Mouse (Mus musculus) MEL (cell line): ENCODE measurements around the gene Gk2.

Source experiments
- CTCF ChIP-seq, 3 experiments: IDR thresholded peaks in 2 of 3; conservative IDR thresholded peaks in 1 of 3; 2 replicates each; pipeline ENCODE4 v1.5.1; 2011 to 2012; ENCODE audit warnings: low read length in 3 of 3, low read depth in 2 of 3, mild to moderate bottlenecking in 2 of 3, improper control_type of control experiment in 1 of 3, inconsistent platforms in 1 of 3, mixed read lengths in 1 of 3, moderate library complexity in 1 of 3; ENCODE audit not compliant: control insufficient read depth in 1 of 3, insufficient read depth in 1 of 3, poor library complexity in 1 of 3, severe bottlenecking in 1 of 3
- EP300 ChIP-seq, 2 experiments: IDR thresholded peaks; 2 replicates each; pipeline ENCODE4 v1.6.1; 2011; ENCODE audit warnings: improper control_type of control experiment in 2 of 2, low read length in 2 of 2, low read depth in 1 of 2, mild to moderate bottlenecking in 1 of 2
- ETS1 ChIP-seq: IDR thresholded peaks from 2 replicates; pipeline ENCODE4 v1.6.1; 2012; ENCODE audit warnings: low read depth, mild to moderate bottlenecking, inconsistent platforms, low read length, improper control_type of control experiment, moderate library complexity
- GATA1 ChIP-seq: IDR thresholded peaks from 2 replicates; pipeline ENCODE4 v1.6.1; 2011; ENCODE audit warnings: low read depth, low read length, improper control_type of control experiment
- HCFC1 ChIP-seq: IDR thresholded peaks from 2 replicates; pipeline ENCODE4 v1.6.1; 2012; ENCODE audit warnings: low read depth, mild to moderate bottlenecking, inconsistent platforms, low read length, improper control_type of control experiment, moderate library complexity
- MYC ChIP-seq: IDR thresholded peaks from 2 replicates; pipeline ENCODE4 v1.6.1; 2011; ENCODE audit warnings: low read depth, mild to moderate bottlenecking, low read length, improper control_type of control experiment, moderate library complexity
- POLR2A ChIP-seq, 2 experiments: IDR thresholded peaks; 2 replicates each; pipeline ENCODE4 v1.6.1; 2011 to 2012; ENCODE audit warnings: low read length in 2 of 2, mild to moderate bottlenecking in 2 of 2, control low read depth in 1 of 2, improper control_type of control experiment in 1 of 2, low read depth in 1 of 2, moderate library complexity in 1 of 2; ENCODE audit not compliant: control insufficient read depth in 1 of 2, insufficient read depth in 1 of 2, poor library complexity in 1 of 2
- RAD21 ChIP-seq: IDR thresholded peaks from 2 replicates; pipeline ENCODE4 v1.6.1; 2011; ENCODE audit warnings: mild to moderate bottlenecking, low read depth, low read length, improper control_type of control experiment
- SMC3 ChIP-seq: IDR thresholded peaks from 2 replicates; pipeline ENCODE4 v1.6.1; 2011; ENCODE audit warnings: low read depth, low read length, improper control_type of control experiment
- ZMIZ1 ChIP-seq: IDR thresholded peaks from 2 replicates; pipeline ENCODE4 v1.6.1; 2012; ENCODE audit warnings: low read depth, mild to moderate bottlenecking, inconsistent platforms, low read length, improper control_type of control experiment, moderate library complexity
- ZNF384 ChIP-seq: IDR thresholded peaks from 2 replicates; pipeline ENCODE4 v1.6.1; 2012; ENCODE audit warnings: low read depth, mild to moderate bottlenecking, inconsistent platforms, low read length, improper control_type of control experiment

DNA sequence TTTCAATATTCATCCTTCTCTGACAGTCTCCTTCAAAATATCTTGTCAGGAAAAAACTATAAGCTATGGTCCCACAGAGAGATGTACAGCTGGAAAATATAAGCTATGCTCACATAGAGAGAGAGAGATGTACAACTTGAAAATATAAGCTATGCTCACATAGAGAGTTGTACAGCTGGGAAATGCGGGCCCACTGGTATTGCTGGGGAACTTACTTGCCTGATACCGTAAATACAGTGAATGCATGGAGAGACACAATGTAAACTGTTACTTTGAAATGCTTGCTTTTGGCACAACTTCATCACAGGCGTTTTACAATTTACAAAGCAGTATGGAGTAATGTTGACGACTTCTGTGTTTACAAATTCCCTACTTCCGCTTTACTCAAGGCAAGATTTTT, 29.3 kb upstream of the Gk2 start:
- TF ChIP-seq RAD21 (no peak), CTCF (IDR thresholded peaks at IDR 0.05 in 2 of 3, conservative IDR thresholded peaks at IDR 0.05 in 1 of 3; ENCODE audit: control insufficient read depth in 1 of 3, insufficient read depth in 1 of 3, low read depth in 2 of 3, low read length in 3 of 3, poor library complexity in 1 of 3, severe bottlenecking in 1 of 3) (no peak), SMC3 (no peak), POLR2A (IDR thresholded peaks at IDR 0.05; ENCODE audit: control insufficient read depth in 1 of 2, insufficient read depth in 1 of 2, low read depth in 1 of 2, low read length in 2 of 2, poor library complexity in 1 of 2) (no peak), ZMIZ1 (no peak), EP300 (IDR thresholded peaks at IDR 0.05; ENCODE audit: low read depth in 1 of 2, low read length in 2 of 2) (no peak), GATA1 (no peak), ZNF384 (no peak), MYC (no peak), ETS1 (no peak), HCFC1 (no peak)
